Mouse (Mus musculus): ENCODE results near the gene Scnn1a. TPM values are rescaled to one million over a fixed set of nuclear protein-coding genes. Genes with fewer than 3 reads are reported as not detected.
A peak's percentile ranks its signal among the peaks of the same experiment; 100 is the strongest.

Gene Scnn1a
- polyA plus RNA-seq, 1 experiment from 2014 or later = 0.98 TPM

- DNase-seq (ENCODE audit: low spot score) = peak; percentile 93
- Histone ChIP-seq H3K4me3 (peak overlapping the region; percentile 67), H3K36me3 (no peaks in the 10 kb centered on the region), H3K9me3 (no peaks in the 10 kb centered on the region), H3K27ac (peak overlapping the region; percentile 87), H3K27me3 (ENCODE audit: insufficient read depth, poor library complexity, severe bottlenecking) (peaks cover 7% of the 10 kb centered on the region), H3K4me1 (peaks cover 20% of the 10 kb centered on the region)
- under 1% methylated on average over 39 of the region's 39 CpGs for WGBS
Measured at GRCm38 (mm10) chr6:125330626-125331326, 10.3 kb downstream of the Scnn1a start.

GRCm38 (mm10) chr6:125333112-125333899, 12.8 kb downstream of the Scnn1a start:
- H3K27ac ChIP-seq = no peak overlapping the region
- WGBS = 69% methylated on average over 14 of the region's 14 CpGs
- H3K4me3 ChIP-seq = no peak overlapping the region

DNA sequence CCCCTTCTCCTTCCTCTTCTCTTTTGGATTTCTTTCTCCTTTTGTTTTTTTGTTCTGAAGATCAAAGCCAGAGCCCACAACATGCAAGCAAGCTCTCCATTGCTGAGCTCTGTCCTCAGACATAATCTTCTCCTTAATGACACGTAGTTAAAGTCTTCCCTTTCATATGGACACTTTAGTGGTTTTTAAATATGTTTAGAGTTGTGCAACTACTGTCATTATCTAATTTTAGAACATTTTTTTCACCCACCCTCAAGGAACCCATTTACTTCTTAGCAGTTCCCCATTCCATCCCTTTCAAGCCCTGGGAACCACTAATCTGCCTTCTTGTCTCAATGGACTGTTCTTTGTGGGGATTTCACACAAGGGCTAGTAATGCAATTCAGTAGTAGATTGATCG, 13.9 kb downstream of the Scnn1a start:
- Histone ChIP-seq H3K9me3 (no peaks in the 10 kb centered on the region), H3K36me3 (no peaks in the 10 kb centered on the region), H3K27ac (no peak overlapping the region), H3K27me3 (ENCODE audit: insufficient read depth, poor library complexity, severe bottlenecking) (peaks cover 4% of the 10 kb centered on the region), H3K4me3 (no peak overlapping the region), H3K4me1 (peaks cover 15% of the 10 kb centered on the region)
- 72% methylated on average over 2 of the region's 2 CpGs for WGBS
- DNase-seq (ENCODE audit: low spot score) = no peak

More at GRCm38 (mm10) chr6:125333112-125333899, 12.8 kb downstream of the Scnn1a start:
- H3K4me1 ChIP-seq = peaks cover 15% of the 10 kb centered on the region; the same call in 1 of the 2 replicates
- no peaks in the 10 kb centered on the region for H3K9me3 ChIP-seq
- DNase-seq (ENCODE audit: low spot score) = no peak
- H3K36me3 ChIP-seq = no peaks in the 10 kb centered on the region
- H3K27me3 ChIP-seq (ENCODE audit: insufficient read depth, poor library complexity, severe bottlenecking) = peaks cover 4% of the 10 kb centered on the region

- H3K36me3 ChIP-seq = no peaks in the 10 kb centered on the region
- H3K4me3 ChIP-seq = no peak overlapping the region
- H3K27me3 ChIP-seq (ENCODE audit: insufficient read depth, poor library complexity, severe bottlenecking) = peaks cover 9% of the 10 kb centered on the region; the same call in 1 of the 2 replicates
- DNase-seq (ENCODE audit: low spot score) = no peak
- peaks cover 28% of the 10 kb centered on the region for H3K4me1 ChIP-seq
- no peaks in the 10 kb centered on the region for H3K9me3 ChIP-seq
- WGBS = 61% methylated on average over 9 of the region's 9 CpGs
- H3K27ac ChIP-seq = no peak overlapping the region
Measured at GRCm38 (mm10) chr6:125338791-125339660, 18.6 kb downstream of the Scnn1a start.

DNA sequence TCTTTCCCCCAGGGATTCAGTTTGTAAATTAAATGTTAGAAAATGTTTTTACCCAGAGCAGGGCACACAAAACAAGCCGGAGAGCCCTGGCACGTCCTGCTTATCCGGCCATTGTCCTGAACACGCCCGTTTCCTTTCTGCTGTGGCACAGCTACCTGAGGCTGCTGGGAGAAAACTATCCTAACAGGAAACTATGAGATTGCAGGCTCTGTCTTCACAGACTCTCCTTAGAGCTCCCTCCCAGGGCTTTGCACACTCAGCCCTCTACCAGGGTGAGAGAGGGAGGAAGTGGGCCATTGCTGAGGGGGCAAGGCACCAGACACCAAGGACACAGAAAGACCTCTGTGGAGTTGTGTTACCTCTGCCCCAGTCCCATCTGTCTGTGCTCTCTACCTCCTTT, 19.8 kb downstream of the Scnn1a start:
- peaks cover 22% of the 10 kb centered on the region; the same call in 1 of the 2 replicates for H3K27me3 ChIP-seq (ENCODE audit: insufficient read depth, poor library complexity, severe bottlenecking)
- DNase-seq (ENCODE audit: low spot score) = no peak
- peaks cover 31% of the 10 kb centered on the region for H3K4me1 ChIP-seq
- peak overlapping the region; percentile 78 for H3K27ac ChIP-seq
- H3K9me3 ChIP-seq = no peaks in the 10 kb centered on the region
- H3K4me3 ChIP-seq = no peak overlapping the region
- H3K36me3 ChIP-seq = no peaks in the 10 kb centered on the region
- 53% methylated on average over 5 of the region's 5 CpGs for WGBS

- H3K9me3 ChIP-seq = no peaks in the 10 kb centered on the region
- no peak for DNase-seq (ENCODE audit: low spot score)
- H3K4me3 ChIP-seq = no peak overlapping the region
- no peaks in the 10 kb centered on the region for H3K36me3 ChIP-seq
- H3K27ac ChIP-seq = no peak overlapping the region
- H3K27me3 ChIP-seq (ENCODE audit: insufficient read depth, poor library complexity, severe bottlenecking) = peaks cover 22% of the 10 kb centered on the region; the same call in 1 of the 2 replicates
- H3K4me1 ChIP-seq = peaks cover 31% of the 10 kb centered on the region
- WGBS = 65% methylated on average over 3 of the region's 3 CpGs
Measured at GRCm38 (mm10) chr6:125342198-125342597, 21.7 kb downstream of the Scnn1a start.

DNA sequence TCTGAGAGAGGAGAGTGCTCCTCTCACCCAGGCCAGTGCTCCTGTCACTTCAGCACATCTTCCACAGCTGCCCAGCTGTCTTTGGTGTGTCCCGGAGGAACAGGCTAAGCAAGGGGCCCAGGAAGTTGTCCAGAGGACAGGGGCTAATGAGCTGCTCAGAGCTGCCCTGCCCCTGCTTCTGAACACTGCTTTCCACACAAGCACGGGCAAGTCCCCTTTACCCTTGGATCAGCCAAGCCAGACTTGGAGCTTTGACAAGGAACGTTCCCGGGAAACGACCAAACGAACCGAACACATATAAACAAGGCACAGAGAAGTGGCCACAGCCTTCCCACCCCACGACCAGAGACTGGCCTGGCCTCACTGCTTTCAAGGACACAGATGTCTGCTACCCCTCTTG, 23.6 kb downstream of the Scnn1a start:
- no peak for DNase-seq (ENCODE audit: low spot score)
- H3K27me3 ChIP-seq (ENCODE audit: insufficient read depth, poor library complexity, severe bottlenecking) = peaks cover 22% of the 10 kb centered on the region; the same call in 1 of the 2 replicates
- WGBS = 40% methylated on average over 8 of the region's 8 CpGs
- peaks cover 41% of the 10 kb centered on the region for H3K4me1 ChIP-seq
- H3K36me3 ChIP-seq = no peaks in the 10 kb centered on the region
- no peaks in the 10 kb centered on the region for H3K9me3 ChIP-seq
- H3K4me3 ChIP-seq = no peak overlapping the region
- 0 out of 2 replicates have a peak overlapping the region, but pooled peaks have one; percentile 65 for H3K27ac ChIP-seq

GRCm38 (mm10) chr6:125344866-125345265, 24.4 kb downstream of the Scnn1a start:
- no peak overlapping the region for H3K4me3 ChIP-seq
- WGBS = 59% methylated on average over 4 of the region's 4 CpGs
- H3K27ac ChIP-seq = no peak overlapping the region
- H3K36me3 ChIP-seq = no peaks in the 10 kb centered on the region
- peaks cover 22% of the 10 kb centered on the region; the same call in 1 of the 2 replicates for H3K27me3 ChIP-seq (ENCODE audit: insufficient read depth, poor library complexity, severe bottlenecking)
- no peaks in the 10 kb centered on the region for H3K9me3 ChIP-seq
- DNase-seq (ENCODE audit: low spot score) = no peak
- H3K4me1 ChIP-seq = peaks cover 45% of the 10 kb centered on the region

GRCm38 (mm10) chr6:125345625-125346024, 25.2 kb downstream of the Scnn1a start:
- peaks cover 22% of the 10 kb centered on the region; the same call in 1 of the 2 replicates for H3K27me3 ChIP-seq (ENCODE audit: insufficient read depth, poor library complexity, severe bottlenecking)
- H3K36me3 ChIP-seq = no peaks in the 10 kb centered on the region
- DNase-seq (ENCODE audit: low spot score) = no peak
- H3K4me3 ChIP-seq = no peak overlapping the region
- H3K4me1 ChIP-seq = peaks cover 46% of the 10 kb centered on the region
- 46% methylated on average over 1 of the region's 1 CpGs for WGBS
- no peaks in the 10 kb centered on the region for H3K9me3 ChIP-seq
- H3K27ac ChIP-seq = no peak overlapping the region

- peaks cover 46% of the 10 kb centered on the region for H3K4me1 ChIP-seq
- H3K27ac ChIP-seq = no peak overlapping the region
- 61% methylated on average over 2 of the region's 2 CpGs for WGBS
- H3K4me3 ChIP-seq = no peak overlapping the region
- no peaks in the 10 kb centered on the region for H3K9me3 ChIP-seq
- H3K36me3 ChIP-seq = no peaks in the 10 kb centered on the region
- DNase-seq (ENCODE audit: low spot score) = no peak
- H3K27me3 ChIP-seq (ENCODE audit: insufficient read depth, poor library complexity, severe bottlenecking) = peaks cover 22% of the 10 kb centered on the region; the same call in 1 of the 2 replicates
Measured at GRCm38 (mm10) chr6:125346029-125346428, 25.6 kb downstream of the Scnn1a start.

GRCm38 (mm10) chr6:125348721-125349574, 28.5 kb downstream of the Scnn1a start, which contains the start of gene Tnfrsf1a:
Tnfrsf1a (plus strand) TSS chr6:125349362.
- H3K27ac ChIP-seq = peak within 1 kb of the TSS; percentile 86
- H3K36me3 ChIP-seq = no peaks in the 10 kb centered on the region
- H3K27me3 ChIP-seq (ENCODE audit: insufficient read depth, poor library complexity, severe bottlenecking) = peaks cover 30% of the 10 kb centered on the region; the same call in 1 of the 2 replicates
- peaks cover 54% of the 10 kb centered on the region for H3K4me1 ChIP-seq
- WGBS = 5% methylated on average over 22 of the region's 22 CpGs
- no peaks in the 10 kb centered on the region for H3K9me3 ChIP-seq
- DNase-seq (ENCODE audit: low spot score) = no peak
- H3K4me3 ChIP-seq = peak within 1 kb of the TSS; percentile 78

Data from heart, embryonic 10.5 days (tissue).